Mouse (Mus musculus) frontal cortex, adult (tissue): ENCODE results near the gene Ap5s1.
"Not testable (repeated sequence)": the region's sequence is repeated elsewhere in the genome, so short reads cannot be mapped to it uniquely, and the experiment has no call there.

Experiments used
- ATAC-seq: cut with Nextera tagmentation; 2 replicates; pipeline ENCODE4 v1.9.2; 2017; ENCODE audit warnings: mild to moderate bottlenecking, moderate library complexity, mixed read lengths; ENCODE audit not compliant: low TSS enrichment

The Ap5s1 gene

DNA sequence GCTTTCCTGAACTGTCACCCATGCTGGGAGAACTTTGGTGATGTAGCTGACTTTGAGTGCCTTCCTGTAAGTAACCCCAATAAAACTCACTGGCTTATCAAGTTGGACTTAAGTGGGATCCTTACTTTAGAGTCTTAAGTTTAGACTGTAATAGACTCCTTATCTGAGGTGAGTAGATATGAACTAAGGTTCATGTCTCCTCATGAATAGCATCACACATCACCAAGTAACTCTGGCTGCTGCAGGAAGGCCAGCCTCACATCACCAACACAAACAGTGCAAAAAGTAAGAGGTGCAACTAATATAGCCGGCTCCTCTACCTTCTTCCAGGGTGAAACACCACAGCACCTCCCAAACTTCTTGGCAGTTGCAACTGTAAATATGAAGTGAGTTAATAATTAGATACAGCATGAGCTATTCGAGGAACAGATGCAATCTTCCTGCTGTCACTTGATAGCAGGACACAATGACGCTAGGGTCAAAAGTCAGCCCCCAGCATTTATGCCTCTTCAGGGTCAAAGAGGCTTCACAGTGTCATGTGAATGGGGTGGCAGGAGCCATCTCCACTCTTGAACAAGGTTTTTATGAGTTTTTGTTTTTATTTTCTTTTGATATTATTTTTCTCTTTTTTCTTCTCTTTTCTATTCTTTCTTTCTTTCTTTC lies 15.1 kb downstream of the Ap5s1 start:
- ATAC-seq: no peak

DNA sequence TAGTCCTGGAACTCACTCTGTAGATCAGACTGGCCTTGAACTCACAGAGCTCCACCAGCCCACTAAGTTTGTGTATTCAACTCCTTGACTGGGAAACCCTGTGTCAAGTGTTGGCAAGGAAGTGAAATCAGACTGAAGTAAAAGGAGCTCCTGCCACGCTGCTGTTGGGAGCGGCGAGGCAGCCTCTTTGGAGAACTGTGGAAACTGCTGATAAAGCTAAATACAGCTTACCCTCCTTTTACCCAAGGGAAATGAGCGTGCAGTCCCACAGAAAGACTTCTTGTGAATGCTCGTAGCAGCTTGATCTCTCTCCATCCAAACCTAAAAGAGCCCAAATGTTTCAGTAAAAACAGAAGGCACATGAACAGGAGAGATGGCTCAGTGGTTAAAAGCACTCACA lies 15.7 kb downstream of the Ap5s1 start:
- ATAC-seq: no peak

DNA sequence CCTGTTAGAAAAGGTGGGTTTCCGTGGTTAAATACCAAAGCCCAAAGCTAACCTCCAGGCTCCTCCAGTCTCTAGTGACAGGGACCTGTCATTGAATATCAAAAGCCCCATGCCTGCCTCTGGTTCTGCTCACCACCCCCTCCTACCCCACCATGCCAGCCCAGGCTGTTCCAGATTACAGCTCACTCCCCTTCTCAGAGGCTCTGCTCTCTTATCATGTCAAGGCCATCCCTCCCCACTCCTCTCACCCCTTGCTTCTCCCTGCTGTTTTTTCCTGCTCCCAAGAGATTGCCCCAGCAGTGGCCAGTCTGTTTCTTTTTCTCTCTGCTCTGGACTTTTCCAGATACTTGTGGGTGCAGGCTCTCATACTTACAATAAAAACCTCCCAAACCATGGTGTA lies 16.7 kb downstream of the Ap5s1 start:
- no peak for ATAC-seq

DNA sequence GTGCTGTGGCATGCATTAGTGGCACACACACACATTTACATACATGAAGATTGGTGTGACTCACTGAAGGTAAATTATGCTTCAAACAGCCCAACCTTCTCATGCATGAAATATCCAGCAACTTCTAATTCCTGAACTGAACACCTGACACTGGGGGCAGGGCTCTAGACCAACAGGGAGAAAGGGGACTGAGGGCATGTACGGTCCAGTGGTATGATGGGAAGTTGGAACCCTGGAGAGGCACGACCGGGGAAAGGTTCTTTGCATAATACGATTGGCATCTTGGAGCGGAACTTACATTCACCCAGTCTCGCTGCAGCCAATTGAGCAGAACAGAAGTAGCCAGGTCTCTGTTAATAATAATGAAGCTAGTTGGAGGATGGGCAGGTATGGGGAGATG lies 18.3 kb downstream of the Ap5s1 start:
- ATAC-seq: no peak

DNA sequence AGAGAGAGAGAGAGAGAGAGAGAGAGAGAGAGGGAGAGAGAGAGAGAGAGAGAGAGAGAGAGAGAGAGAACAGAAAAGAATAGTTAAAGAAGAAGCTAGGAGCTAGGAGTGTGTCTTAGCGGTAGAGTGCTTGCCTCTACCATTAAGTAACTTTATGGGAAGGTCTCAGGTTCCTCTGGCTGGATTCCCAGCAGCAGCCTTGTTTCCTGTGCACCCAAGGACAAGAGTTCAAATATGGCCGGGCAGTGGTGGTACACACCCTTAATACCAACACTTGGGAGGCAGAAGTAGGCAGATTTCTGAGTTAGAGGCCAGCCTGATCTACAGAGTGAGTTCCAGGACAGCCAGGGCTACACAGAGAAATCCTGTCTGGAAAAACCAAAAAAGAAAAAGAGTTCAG lies 19.8 kb downstream of the Ap5s1 start:
- ATAC-seq: not testable (repeated sequence)

DNA sequence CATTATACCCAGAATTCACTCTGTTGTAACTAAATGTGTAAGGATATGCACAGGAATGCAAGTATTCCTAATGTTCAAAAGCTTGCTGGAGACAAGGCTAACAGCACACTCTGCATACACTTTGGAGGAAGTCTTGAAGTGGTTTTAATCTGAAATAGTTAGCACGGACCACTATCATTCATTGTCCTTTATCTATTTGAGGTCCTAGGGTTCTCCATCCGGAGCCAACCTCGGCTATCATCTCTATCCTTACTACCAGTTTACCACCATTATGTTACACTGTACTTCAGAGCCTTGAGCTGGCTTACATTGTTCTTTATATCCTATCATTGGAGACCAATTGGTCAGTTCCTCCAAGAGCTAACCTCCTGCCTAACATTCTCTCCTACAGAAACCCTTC lies 20.4 kb downstream of the Ap5s1 start:
- no peak for ATAC-seq

DNA sequence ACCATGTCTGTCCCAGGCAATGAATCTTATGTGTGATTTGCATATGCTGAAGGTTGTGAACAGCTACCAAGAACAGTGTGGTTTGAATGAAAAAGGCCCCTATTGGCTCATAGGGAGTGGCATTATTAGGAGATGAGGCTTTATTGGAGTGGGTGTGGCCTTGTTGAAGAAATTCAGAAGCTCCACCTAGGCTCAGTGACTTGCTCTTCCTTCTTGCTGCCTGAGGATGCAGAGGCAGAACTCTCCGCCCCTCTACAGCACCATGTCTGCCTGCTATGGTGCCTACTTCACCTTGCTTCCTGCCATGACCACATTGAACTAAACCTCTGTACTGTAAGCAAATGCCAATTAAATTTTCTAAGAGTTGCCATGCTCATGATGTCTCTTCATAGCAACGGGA lies 25.7 kb downstream of the Ap5s1 start:
- no peak for ATAC-seq

DNA sequence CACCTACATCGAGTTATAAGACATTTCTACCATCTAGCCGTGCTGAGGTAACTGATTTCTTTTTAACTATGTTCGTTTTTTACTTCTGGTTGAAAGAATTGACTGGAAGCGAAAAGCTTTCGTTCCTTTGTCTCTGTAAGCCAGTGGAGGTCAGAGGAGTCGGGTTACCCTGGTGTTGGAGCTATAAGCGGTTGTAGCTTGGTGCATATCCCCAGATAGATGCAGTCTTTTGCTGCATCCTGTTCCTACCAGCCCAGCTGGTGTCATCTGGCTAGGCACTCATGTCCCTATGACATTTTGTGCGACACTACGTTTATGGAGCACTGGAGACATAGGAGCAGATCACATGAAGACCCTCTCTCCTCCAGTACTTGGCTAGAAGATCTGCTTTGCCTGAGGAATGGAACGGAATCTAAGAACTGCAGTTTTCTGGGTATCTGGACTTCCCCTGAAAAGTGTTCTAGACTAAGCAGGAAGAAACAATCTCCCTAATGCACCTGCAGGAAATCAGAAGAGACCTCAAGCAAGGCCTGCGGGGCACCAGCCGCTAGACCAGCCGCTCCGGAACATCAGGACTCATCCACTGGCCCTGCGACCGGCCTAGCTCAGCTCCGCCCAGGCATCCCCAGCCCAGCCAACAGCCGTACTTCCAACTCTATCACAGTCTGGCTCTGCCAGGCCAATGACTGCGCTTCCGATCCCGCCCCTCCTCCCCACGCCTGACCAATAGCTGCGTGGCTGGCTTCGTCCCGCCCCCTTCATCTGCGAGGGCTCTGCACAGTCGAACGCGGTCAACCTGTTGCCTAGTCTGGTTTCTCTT lies 26.6 kb downstream of the Ap5s1 start, which contains the start of gene Mavs:
TSS of gene Mavs (plus strand) at position 757 of the 820 bp plus-strand sequence.
- ATAC-seq: peak; percentile 100

DNA sequence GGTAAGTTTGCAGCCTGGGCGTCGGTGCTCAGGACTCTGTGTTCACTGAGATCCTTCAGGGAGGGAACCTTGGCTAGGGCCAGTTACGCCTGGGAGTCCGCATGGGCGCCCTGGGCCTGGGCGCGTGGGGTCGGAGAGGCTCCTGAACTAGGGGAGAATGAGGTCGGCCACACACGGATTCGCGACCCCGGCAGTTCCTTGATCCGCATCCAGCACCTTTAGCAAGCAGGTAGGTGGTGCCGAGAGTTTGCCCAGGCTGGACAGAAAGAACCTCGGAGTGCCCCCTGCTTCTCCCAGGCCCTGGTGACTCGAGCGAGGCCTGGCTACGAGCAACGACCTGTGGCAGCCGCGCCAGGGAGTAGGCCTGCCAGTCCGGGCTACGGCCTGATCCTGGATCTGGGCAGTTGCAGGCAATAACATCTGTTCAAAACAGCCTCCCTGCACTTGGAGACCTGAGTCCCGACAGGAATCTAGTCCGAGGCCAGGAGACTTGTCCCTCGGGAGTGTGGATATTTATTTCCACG lies 27.3 kb downstream of the Ap5s1 start:
- no peak for ATAC-seq

DNA sequence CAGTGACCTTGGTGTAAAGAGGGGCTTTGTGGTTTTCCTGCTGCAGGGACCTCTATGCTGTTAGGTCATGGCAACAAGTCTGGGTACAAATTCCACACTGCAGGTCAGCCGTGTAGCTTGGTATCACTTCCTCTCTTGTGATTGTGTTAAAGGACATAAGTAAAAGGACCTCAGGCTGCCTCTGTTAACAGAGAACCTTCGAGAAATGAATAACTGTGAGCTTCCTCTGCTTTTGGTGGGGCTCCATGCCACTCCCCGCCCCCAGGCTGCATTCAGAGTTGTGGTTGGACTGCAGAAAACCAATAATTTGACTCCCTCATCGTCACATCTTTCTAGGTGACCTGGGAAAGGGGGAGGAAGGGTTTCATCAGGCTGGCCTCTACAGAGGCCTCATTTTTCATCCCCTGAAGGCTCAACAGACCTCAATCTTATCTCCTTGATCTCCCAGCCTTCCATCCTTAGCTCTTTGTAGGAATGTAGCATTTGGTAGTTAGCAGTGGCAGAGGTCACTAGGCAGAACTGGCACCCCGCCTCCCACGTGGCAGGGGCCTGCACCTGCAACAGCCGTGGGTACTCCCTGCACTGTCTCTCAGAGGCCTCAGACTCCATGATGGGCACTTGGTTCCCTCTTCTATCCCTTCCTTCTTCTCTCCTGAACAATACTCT lies 28.2 kb downstream of the Ap5s1 start:
- ATAC-seq: no peak

DNA sequence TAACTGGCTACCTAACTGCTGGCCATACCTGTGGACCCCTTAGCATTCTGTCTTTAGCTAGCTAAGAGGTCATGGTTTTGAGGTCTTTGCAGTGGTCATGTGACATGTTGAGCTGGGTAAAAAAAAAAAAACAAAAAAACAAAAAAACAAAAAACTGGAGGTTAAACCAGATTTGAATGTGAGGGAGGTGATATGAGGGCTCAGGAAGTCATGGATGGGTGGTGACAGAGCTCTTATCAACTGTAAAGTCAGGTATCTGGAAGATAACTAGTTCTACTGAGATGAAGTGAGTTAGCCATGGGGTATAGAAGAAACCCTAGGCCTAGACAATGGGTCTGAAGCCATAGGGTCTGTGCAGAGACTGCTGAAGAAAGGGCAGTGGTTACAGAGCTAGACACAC lies 35.3 kb downstream of the Ap5s1 start:
- no peak for ATAC-seq

DNA sequence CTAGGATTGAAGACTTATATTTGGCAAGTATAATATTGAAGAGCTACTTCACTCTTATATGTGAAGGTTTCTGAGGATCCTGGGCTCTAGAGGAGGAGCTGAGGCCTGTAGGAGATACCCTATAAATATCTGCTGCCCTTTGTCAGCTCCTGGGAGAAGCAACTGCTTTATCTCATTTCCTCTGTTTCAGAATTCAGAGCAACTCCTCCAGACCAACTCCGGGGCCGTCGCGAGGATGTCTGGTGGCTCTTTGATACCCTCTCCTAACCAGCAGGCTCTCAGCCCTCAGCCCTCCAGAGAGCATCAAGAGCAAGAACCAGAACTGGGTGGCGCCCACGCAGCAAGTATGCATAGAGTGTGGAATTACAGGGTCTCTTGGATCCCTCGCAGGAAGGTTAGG lies 36.1 kb downstream of the Ap5s1 start:
- ATAC-seq: no peak

DNA sequence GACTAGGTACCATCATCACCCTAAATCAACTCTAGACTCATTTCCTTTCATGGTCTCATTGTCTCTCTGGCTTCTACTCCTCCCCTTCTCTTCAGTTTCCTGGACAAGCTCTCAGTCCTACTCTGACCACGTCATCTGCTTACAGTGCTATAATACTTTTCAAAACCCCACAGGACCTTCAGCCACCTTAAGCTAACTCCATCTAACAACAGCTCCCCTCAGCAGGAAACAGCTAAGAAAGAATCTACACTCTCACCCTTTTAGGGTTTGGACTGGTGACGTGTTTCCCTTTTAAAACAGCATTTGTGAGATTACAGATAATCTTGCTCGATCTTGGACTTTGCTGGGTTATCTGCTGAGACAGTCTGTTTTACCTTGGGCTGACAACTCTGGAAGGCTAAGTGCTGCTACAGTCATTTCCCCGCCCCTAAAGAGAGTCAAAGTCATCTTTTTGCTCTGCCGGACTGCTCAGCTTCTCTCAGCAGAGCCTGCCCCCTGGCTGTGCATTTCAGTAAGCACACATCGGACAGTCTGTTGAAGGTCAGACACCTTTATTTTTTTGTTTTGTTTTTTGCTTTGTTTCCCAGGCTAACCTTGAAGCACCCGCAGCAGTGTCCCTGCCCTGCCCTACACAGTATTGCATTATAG lies 46.9 kb downstream of the Ap5s1 start:
- ATAC-seq: peak; percentile 65; the same call in 1 of the 2 replicates

DNA sequence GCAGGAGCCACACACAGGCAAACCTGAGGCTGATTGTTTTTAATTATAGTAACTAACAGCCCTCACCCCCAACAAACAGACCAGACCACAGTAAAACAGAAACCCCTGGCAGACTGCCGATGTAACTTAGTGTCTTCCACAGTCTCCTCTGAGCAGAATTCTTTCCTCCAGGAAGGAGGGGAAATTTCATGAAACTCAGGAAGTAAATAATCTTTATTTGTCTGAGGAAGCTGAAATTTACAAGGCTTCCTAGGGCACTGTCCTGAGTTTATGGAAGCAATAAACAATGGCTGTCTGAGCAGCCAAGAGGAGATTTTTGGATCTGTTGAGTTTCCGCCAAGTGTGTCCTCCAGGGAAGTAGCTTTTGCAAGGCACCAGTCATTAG lies 47.4 kb downstream of the Ap5s1 start:
- ATAC-seq: no peak

DNA sequence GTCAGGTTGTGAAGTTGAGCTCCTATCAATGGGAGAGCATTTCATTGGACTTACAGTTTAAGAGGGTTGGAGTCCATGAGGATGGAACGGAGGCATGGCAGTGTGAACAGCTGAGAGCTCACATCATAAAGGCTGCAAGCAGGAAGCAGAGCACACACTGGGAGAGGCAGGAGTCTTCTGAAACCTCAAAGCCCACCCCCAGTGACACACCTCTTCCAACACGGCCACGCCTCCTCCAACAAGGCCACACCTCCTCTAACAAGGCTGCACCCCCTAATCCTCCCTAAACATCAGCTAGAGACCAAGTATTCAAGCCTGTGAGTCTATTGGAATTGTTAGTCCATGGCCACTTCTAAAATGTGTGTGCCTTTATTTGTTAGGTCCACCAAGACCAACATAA lies 48.9 kb downstream of the Ap5s1 start:
- ATAC-seq: no peak

DNA sequence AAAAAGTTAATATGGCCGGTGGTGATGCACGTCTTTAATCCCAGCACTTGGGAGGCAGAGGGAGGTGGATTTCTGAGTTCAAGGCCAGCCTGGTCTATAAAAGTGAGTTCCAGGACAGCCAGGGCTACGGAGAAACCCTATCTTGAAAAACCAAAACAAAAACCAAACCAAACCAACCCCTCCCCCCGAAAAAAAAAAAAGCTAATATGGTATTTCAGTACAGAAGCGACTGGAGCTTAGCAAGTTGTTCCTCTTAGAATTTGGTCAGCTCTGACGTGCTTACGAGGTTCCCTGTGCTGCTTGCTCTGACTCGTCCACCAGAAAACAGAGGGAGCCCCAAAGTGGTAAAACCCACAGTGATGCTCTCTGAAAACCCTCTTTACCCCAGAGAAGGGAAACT lies 51.8 kb downstream of the Ap5s1 start:
- no peak for ATAC-seq

DNA sequence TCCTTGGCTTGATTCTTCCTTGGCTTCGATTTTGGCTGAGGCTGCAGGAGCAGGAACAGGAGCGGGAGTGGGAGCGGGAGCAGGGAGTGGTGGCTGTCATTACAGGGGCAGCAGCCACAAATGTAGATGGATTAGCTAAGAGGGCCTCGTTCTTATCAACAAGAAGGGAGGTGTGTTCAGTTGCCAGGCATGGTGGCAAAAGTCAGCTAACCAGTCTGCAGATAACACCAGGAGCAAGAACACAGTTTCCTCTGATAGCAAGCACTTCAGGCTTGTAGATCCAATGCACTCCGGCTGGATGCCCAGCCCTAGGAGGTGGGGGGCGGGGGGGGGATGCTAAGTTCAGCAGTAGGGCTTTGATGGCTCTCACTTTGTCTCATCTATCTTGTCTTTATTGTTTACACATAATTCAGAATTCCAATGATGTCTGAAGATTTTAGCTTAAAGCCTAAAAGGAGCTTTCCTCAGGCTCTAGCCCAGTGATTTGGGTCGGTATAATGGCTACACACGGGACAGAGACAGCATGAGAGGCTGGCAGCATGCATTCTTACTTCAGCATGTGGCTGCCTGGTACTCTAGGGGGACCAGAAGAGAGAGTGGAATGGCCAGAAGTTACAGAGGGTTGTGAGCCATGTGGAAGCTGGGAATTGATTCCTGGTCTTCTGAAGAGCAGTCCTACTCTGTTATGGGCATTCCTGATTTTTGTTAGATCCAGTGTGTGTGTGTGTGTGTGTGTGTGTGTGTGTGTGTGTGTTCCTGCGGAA lies 53.8 kb downstream of the Ap5s1 start:
- ATAC-seq: no peak

DNA sequence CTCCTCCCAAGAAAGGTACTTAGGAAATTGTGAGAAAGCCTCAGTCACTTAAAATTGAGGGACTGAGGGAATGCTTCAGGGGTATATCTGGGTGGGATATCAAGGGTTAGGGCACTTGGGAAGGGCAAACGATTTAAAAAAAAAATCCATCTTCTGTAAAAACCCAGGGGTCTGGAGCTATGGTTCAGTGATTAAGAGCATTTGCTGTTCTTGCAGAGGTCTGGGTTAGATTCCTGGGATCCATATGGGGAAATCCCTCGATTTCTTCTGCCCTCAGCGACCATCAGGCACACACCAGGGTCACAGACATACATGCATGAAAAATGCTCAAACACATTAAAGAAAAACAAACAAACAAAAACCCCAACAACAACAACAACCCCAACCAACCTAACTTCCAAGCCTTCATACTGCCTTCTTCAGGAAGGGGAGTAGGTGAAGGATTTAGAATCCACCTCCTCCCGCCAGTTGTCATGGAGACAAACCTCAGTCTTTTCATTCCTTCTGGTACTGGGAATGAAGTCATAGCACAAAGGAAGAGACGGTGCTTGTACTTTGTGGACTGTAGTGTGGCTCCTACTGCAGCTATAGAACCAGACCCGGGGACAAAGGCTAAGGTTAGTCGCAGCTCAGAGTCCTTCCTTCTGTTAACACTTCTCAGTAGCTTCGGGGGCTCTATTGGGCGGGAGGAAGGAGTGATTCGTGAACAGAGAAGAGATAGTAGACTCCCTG lies 54.8 kb downstream of the Ap5s1 start:
- peak; percentile 72 for ATAC-seq

DNA sequence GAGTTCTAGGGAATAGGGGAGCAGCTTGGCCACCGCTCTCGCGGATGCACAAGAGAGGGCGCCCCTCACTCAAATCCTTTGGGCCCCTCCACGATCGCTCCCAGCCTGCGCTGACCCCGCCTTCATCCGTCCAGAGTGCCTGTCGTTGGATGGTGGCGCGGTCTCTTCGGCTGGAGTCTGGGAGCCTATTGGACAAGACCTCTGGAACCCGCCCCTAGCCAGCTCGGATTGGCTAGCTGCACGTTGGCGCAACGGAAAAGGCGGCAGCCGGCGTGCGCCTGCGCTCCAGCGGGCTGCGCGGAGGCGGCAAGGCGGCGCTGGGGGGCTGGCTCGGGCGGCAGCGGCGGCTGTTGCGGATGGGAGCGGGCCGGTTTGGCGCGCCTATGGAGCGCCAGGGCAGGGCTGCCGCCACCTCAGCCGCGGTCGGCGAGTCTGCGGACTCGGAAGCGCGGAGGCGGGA lies 55.4 kb downstream of the Ap5s1 start, which contains the start of gene Pank2:
TSS of gene Pank2 (plus strand) at position 283 of the 460 bp plus-strand sequence.
- ATAC-seq: peak; percentile 98
